Mouse (Mus musculus): ENCODE data around the gene Arl11.

Gene Arl11

DNA sequence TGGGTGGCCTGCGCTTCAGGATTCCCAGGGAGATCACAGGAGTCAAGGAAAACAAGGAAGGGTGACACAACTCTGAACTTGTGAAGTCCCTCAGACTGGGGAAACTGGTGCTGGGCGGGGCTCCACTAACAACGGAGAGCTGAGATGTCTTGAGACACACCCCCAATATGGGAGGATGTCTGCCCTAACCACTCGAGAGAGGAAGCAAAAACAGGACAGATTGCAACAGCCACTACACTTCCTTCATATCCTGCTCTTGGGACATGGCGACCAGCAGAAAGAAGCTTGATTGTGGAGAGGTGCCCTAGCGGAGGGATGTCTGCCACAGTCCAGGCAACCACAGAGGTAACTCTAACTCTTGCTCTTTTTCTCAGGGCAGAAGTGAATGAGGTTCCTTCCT, at the start of gene Arl11:
Gene Arl11 (plus strand): TSS at position 161 of the 400 bp plus-strand sequence.
- peak; percentile 38 for DNase-seq (ENCODE audit: low read depth)

DNA sequence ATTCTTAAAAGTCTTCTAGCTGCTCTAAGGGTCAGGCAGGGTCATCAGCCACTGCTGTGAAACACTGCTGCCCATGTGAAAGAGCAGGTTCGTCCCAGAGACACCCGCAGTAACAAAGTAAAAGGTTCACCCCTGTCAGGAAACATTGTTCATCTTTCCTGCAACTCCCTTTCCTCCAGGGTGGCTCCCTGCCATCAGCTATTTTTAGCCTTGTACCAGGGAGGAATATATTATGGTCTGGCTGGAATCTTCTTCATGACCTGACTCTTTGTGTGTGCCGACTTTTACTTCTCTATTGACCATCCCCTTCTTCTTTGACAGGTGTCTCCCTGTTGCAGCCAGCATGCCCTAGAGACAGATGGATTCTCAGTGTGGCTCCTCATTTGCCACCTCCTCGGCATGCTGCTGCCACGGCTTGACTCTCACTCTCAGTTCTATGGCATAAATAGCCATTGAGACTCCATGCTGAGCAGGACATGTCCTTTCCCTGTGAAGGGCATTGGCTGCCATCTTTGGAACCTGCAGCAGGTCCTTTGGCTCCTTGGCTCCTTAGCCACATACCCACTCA, 41.6 kb upstream of the Arl11 start:
- DNase-seq (ENCODE audit: low read depth): no peak

DNA sequence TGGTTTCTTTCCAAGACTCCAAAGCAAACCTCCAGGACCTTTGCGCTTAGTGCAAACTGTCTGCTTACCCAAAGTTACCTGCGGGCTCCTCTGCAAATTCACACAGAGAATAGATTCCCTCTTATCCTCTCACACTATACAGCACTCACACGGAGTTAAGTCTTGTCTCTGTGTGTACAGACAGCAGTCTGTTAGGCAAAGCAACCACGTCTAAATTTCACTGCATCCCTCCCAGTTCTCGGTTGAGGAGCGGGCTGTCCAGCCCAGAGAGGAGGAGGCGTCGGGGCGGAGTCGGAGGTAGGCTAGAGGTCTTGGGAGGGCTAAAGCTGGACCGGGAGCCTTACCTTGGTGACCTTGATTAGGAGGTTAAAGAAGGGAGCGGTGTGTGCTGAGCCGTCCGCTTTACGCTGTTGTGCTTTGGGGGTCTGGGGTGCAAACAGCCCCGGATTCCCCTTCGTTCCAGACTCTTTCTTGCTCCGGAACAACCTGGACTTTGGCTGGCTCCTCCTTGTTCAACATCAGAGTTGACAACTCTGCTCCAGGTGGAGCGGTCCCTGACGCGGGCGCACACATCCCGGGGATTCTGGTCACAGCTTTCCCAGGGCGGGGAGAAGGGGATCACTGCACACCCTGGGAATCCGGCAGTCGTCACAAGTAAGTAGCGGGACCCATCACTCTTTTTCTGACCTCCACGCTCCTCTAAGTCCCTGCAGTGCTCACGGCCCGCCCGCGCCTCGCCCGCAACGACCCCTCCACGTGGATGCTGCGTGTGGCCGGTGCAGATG, 34.9 kb upstream of the Arl11 start:
- no peak for DNase-seq (ENCODE audit: low read depth)

DNA sequence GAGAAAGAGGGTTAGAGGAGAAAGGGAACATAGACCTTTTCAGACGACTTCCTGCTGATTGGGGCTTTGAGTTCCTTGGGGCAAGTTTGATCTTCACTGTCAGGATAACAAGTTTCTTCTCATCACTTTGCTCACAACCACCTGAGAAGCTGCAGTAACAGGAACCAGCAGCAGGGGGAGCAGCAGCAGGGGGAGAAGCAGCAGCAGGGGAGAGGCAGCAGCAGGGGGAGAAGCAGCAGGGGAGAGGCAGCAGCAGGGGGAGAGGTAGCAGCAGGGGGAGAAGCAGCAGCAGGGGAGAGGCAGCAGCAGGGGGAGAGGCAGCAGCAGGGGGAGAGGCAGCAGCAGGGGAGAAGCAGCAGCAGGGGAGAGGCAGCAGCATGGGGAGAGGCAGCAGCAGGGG, 32.3 kb upstream of the Arl11 start:
- DNase-seq (ENCODE audit: low read depth): peak; percentile 64

DNA sequence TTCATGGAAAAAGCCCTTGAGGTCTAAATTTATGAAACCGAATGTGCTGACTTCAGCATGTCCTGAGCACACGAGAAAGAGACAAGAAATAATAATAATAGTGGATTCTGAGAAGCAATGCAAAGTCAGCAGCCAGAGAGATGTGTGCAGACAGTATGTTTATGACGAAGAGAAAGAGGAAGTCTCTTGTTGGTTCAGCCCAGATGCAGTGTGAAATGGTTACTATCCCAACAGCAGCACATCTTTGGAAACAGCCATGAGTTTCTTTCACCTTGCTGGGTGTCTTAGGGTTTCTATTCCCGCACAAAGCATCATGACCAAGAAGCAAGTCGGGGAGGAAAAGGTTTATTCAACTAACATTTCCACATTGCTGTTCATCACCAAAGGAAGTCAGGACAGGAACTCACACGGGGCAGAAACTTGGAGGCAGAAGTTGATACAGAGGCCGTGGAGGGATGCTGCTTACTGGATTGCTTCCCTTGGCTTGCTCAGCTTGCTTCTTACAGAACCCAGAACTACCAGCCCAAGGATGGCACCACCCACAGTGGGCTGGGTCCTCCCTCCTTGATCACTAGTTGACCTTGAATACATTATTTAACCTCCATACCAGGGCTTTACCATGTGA, 30.8 kb upstream of the Arl11 start:
- no peak for DNase-seq (ENCODE audit: low read depth)

DNA sequence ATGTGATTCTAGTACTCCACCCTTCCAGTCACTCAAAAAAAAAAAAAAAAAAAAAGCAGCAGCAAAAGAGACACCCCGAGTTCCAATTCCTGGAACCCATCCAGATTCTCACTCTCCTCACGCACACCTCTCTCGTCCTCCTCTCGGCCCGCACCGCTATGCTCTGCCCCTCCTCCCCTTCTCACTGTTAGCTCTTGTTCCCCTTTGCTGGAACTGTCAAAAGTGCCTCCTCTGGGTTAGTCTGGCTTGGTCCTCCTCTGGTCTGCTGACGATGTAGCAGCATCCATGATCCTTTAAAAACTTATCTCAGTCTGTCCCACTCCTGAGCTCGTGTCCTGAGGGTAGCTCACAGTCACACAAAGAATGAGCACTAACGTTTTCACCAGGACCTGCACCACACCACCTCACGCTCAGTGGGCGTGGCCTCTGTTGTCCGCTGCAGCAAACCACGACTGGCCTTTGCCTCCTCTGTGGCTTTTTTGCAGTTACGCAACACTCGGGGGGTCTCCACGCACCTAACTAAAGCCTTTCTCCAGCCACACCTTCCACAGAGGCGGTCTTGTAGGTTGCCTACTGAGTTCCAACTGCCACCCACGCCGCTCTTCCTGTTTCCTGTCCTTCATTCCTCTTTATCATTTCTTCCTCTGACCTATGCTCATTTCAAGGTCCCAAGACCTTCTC, 20.8 kb upstream of the Arl11 start:
- DNase-seq (ENCODE audit: low read depth): no peak

DNA sequence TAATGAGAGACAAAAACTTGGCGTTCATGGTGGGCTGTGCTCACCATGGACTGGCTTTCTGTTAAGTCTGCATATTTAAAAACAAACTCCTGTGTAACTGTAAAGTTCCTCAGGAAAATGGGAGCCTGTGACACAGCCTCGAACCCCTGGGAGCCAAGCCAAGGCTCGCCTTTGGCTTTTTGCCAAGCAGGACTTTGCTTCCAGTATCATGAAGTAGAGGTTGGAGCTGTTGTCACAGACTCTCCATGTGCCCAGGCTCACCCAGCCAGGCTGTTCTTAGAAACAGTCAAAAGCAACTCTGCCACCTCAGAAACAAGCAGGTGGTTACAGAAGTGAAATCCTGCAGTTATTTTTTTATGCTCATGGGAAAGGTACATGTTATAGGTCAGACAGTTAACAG, 18.9 kb upstream of the Arl11 start:
- DNase-seq (ENCODE audit: low read depth): no peak

DNA sequence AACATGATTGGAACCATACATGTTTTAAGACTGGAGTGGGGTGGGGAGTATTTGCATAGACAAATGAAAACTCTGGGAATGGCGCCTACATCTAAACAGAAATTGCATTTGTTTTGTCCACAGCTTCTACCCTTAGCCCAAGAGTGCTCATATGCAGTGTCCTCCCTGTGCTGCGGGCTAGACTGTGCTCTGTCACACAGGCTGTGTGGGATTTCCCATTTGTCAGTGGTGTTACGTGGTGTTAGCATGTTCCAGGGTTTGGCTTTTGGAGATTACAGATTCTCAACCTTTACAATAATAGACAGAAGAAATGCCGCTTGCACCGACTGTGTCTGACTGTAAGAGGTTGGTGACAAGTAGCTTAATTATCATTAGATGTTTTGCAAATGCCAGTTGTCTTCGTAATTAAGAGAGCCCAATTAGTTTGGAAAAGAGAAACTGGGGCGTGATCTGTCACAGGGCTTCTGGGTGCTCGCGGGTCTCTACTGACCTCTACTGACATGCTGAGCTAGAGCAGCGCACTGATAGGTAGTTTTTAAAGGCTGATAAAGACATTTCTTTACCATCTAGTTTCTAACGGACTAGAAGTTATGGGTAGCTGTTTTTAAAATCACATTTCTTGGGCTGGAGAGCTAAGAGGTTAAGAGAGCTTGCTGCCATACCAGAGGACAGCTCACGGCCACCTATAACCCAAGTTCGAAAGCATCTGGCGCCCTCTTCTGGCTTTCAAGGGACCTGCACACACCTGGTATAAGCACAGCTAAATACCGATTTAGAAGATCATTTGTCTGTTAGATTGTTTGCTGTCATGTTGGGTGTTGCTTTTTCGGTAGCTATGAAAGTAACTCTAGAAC, 15.4 kb upstream of the Arl11 start:
- DNase-seq (ENCODE audit: low read depth): peak; percentile 77

DNA sequence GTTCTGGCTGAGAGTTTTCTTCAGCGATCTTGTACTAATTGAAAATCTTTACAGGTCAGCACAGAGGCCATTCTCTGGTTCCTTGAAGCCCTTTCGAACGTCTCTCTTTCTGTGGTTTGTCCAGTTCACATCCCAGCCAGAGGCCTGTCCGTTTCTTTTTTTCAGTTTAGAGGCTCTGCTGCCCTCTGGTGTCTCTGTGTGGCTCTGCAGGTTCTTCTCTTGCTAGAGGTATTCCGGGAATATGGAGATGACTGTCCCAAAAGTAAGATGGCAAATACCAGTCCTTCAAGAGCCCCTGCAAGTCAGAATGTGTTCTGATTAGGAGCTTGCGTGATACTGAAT, 14.8 kb upstream of the Arl11 start:
- peak; percentile 68 for DNase-seq (ENCODE audit: low read depth)

DNA sequence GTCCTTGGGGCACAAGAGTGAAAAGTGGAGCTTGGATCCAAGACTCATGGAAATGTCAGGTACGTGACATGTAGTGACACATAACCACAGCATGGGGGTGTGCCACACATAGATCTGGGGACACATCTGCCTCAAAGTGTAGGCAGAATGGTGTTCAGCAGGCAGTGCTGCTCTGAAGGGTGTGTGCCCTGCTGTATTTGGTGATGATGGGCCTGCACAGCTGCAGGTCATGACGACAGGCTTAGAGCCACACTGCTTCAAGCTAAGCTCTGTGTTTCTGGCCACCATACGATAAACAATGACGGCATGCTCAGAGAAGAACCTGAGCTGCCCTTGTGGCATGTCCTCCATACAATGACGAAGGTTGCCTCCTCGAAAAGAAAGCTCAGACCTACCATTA, 9.7 kb upstream of the Arl11 start:
- no peak for DNase-seq (ENCODE audit: low read depth)

DNA sequence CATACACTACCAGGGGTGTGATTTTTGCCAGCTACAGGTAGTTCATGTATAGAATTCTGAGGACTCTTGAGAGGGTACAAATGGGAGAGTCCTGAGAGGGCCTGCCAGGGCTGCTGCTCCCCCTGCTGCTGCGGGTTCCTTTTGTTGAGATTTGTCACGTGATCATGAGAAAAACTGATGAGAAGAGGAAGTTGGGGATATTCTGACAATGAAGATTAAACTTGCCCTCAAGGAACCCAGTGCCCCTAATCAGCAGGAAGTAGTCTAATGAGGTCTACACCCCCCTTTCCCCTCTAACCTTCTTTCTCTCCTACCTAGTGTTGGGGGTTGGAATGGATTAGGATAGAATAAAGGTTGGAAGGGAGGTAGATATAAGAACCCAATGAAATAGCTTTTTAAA, 8.2 kb upstream of the Arl11 start:
- no peak for DNase-seq (ENCODE audit: low read depth)

DNA sequence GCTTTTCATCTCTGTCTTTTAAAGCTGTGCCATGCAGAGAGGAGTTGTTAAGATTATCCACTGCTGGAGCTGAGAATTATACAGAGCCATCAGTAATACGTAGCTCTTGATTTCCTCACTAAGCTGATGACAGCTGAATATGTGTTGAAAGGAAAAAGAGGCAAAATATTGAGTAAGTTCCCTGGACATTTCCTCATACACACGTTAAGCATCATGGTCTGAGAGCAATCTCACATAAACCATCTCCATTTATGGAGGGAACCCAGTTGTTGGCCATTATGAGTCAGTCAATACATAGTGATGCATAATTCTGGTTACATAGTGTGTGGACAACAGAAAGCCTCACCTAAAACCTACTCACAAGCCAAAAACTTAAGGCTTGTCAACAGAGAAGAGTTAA, 7.1 kb upstream of the Arl11 start:
- DNase-seq (ENCODE audit: low read depth): no peak

DNA sequence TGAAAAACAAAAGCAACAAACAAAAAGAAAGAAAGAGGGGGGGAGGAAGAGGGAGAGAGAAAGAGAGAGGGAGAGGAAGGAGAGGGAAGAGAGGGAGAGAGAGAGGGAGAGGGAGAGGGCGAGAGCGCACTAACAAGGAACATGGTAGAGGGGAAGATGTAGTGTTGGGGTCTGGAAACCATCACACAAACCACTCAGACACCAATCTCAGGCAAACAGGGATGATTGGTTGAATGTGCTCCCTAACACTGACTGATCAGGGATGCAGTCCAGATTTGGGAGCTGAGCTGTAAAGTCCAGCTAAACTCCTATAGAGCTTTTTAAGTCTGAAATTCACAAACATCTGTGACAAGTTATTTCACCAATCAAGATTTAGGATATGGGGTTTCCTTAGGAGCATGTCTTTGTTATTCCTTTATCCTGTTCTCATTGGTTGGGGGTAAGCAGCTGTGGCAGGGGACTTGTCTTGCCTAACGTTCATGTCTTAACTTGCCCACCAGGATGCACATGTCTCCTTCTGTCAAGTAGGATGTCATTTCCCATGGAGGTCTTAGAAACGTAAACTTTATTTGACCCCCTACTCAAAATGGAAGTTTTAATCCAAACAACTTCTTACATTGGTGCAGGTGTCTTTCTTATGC, 5.5 kb upstream of the Arl11 start:
- no peak for DNase-seq (ENCODE audit: low read depth)

DNA sequence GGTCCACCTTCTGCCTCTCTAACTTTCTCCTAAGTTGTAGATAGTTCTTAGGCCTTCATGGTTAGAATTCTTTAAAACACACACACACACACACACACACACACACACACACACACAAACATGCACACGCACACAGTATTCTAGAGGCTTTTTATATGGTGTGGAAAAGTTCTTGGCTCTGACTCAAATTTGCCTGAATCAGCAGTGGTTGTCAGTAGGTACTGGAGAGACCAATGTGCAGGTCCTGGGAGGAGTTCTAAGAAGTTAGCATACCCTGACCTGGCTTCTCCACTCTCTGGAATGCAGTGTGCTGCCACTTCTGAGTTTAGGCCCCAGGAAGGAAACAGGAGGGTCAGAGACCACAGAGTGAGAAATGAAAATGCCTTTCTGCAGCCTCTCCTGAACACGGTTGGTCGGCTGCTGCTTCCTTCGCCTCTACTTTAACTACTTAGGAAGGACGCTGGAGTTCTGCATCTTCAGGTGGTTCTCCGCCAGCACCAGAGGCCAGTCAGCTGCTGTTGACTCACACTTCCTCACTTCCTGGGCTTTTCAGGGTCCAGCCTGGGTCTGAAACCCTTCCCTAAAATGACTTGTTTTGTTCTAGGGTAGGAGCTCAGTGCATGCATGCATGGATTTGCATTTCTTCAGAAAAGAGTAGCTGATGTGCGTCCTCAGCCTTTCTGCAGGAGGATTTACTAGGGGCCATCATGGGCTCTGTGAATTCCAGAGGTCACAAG, 651 bp downstream of the Arl11 start:
- no peak for DNase-seq (ENCODE audit: low read depth)

DNA sequence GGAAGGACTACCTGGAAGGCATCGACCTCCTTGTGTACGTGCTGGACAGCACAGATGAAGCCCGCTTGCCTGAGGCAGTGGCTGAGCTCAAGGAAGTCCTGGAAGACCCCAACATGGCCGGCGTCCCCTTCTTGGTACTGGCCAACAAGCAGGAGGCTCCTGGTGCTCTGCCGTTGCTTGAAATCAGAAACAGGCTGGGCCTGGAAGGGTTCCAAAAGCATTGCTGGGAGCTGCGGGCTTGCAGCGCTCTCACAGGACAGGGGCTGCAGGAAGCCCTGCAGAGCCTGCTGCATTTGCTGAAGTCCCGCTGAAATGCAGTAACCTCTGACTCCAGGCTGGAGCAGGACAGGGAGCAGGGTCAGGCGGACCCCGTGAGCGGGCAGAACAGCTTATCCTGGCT, 1.4 kb downstream of the Arl11 start:
- no peak for DNase-seq (ENCODE audit: low read depth)

DNA sequence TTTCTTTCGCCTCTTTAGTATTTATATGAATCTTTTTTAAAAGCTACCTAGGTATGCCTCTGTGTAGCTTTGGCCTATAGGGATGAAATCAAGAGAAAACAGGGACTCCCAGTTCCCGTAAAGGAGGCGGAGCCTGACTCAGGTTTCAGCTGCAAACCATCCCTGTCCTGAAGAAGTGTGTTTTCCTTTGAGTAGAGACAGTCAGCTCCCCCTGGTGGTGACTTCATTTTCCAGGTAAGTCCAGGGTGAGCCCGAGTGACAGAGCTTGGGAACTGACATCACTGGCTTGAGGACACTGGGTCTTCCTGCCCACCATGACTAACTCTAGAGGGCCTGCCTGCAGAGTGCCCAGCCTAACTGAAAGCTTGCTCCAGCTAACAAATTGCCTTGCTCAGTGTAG, 7.3 kb downstream of the Arl11 start:
- peak; percentile 76 for DNase-seq (ENCODE audit: low read depth)

DNA sequence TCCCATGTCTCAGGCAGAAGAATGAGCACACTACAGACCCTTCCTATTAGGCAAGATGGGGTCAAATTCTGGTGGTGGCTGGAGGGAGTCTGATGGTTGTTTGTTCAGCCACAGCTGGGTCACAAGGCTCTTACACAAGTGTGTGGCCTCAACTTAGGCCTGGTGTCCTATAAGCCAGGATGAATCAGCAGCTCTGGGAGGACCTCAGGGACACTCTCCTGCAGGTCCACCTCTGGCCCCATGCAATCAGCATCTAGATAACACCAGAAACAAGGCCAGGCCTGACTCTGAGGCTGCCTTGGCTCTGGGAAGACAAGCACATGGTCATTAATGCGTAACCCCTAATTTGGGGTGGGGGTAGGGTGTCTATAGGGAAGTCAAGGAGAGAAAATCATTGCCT, 11.2 kb downstream of the Arl11 start:
- no peak for DNase-seq (ENCODE audit: low read depth)

DNA sequence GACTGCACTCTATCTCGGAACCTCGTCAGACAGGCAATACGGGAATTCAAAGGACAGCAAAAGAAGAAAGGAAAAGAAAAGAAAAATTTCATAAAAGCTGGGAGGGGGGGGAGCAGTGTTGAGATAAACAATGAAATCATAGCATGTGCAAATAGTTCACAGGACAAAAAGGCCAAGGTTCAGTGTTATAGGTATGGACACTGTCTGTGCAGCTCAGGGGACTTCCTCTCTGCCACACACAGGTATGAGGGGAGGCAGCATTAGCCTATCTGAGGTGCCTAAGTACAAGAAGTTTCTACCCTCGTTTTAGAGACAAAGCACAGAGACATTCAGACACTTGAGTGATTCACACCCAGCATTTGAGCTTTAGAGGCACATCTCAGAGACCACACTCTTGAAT, 11.6 kb downstream of the Arl11 start:
- DNase-seq (ENCODE audit: low read depth): no peak

DNA sequence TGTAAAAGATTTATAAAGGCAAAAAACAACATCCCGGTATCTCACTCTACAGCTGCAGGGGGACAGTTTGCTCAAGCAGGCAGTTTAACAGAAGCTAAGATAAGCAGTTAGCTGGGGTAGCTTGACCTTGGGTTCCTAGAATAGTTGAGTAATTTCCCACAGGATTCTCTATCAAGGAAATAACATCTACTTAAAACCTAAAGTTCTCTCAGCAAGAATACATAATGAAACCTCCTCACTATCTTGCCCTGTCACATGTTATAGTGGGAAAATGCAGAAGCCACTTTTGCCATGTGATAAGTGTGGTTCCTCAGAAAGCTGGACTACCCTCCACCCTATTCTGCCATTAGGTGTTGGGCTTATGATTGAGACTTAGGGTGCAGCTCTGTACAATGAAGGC, 13.2 kb downstream of the Arl11 start:
- no peak for DNase-seq (ENCODE audit: low read depth)

DNA sequence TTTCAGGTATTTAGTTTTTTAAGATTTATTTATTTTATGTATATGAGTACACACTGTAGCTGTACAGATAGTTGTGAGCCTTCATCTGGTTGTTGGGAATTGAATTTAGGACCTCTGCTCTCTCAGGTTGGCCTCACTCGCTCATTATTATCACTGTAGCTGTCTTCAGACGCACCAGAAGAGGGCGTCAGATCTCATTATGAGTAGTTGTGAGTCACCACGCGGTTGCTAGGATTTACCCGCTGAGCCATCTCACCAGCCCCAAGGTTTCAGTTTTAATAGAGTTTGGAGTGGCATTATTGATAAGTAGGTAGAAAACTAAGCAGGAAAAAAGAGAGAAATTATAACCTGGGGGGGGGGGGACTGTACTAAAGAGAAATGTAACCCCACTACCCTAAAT, 17.5 kb downstream of the Arl11 start:
- peak; percentile 68 for DNase-seq (ENCODE audit: low read depth)
